In the genomic region with DNA sequence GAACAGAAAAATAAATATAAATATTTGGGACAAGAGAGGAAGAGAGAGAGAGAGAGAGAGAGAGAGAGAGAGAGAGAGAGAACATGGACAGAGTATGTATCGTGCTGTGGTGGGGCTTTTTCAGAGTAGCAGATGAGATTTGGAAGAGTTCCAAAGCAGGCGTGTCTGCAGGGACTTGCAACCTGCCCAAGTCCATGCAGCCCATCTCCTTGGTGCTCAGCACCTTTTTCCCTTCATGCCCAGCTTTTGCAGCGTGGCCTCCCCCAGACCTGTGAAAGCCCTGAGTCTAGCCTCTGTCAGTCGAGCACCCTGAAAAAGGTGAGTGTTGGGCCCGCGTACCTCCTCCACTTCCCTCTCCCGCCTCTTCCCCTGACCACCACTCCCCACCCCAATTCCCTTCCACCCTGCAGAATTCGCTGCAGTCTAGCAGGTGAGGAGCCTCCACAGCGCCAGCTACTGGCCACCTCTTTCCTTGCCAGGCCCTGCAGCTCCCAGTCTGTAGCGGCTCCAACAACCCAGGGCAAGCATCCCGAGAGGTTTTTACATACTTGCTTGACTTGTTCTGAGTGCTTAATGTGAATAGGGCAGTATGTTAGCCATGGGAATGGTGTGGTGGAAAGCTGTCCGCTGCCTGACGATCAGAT, we compare ENCODE assay signal across 8 mouse cellular contexts. TPM values are rescaled to one million over a fixed set of nuclear protein-coding genes. Genes with fewer than 3 reads are reported as not detected.
DNase-seq lines count a peak whose midpoint lies in the region; ATAC-seq and TF ChIP-seq lines count a peak whose summit lies in the region.

No protein-coding gene starts in this region.

- no peaks in the 10 kb centered on the region for H3K9me3 ChIP-seq in ES-Bruce4 (replicated peaks; ENCODE audit: control insufficient read depth, insufficient read depth, low read length, poor library complexity, severe bottlenecking)
- no peaks in the 10 kb centered on the region for H3K9me3 ChIP-seq in forebrain, embryonic 15.5 days
- H3K9me3 ChIP-seq in liver, embryonic 15.5 days (replicated peaks), result no peaks in the 10 kb centered on the region

- H3K4me2 ChIP-seq in forebrain, embryonic 15.5 days (replicated peaks), result 0 out of 2 replicates have a peak overlapping the region, but pooled peaks have one; percentile 6
- peak overlapping the region; percentile 79 for H3K4me2 ChIP-seq in liver, embryonic 15.5 days

- DNase-seq in B cell, adult 2 months, result peak; percentile 63 to 67
- DNase-seq in cerebellum, adult 2 months, result peak; percentile 60 to 71
- DNase-seq in kidney, adult 2 months, result peak; percentile 54
- DNase-seq in retina, adult 2 months (ENCODE audit: low read depth, low spot score), result peak; percentile 8
- DNase-seq in thymus, postnatal 4 days, result peak; percentile 81

- H3K36me3 ChIP-seq in ES-Bruce4 (ENCODE audit: control insufficient read depth, insufficient read depth, low read length, poor library complexity, severe bottlenecking), result peaks cover 11% of the 10 kb centered on the region
- peaks cover 16% of the 10 kb centered on the region for H3K36me3 ChIP-seq in forebrain, embryonic 15.5 days
- no peaks in the 10 kb centered on the region for H3K36me3 ChIP-seq in kidney, adult 2 months (ENCODE audit: control insufficient read depth, insufficient read depth, low read length)
- H3K36me3 ChIP-seq in liver, embryonic 15.5 days (replicated peaks), result peaks cover 18% of the 10 kb centered on the region

- H3K4me3 ChIP-seq in ES-Bruce4 (ENCODE audit: low read depth, low read length), result peak overlapping the region; percentile 44
- peak overlapping the region; percentile 33 for H3K4me3 ChIP-seq in cerebellum, adult 2 months (replicated peaks; ENCODE audit: insufficient read depth, low read depth, low read length)
- no peak overlapping the region for H3K4me3 ChIP-seq in forebrain, embryonic 15.5 days
- H3K4me3 ChIP-seq in kidney, adult 2 months (ENCODE audit: insufficient read depth, low read depth, low read length), result no peak overlapping the region
- no peak overlapping the region; the same call in 1 of the 2 replicates for H3K4me3 ChIP-seq in liver, embryonic 15.5 days (replicated peaks)

- H3K4me1 ChIP-seq in ES-Bruce4 (ENCODE audit: control insufficient read depth, insufficient read depth, low read length), result peaks cover 5% of the 10 kb centered on the region
- peaks cover 3% of the 10 kb centered on the region; the same call in 1 of the 2 replicates for H3K4me1 ChIP-seq in cerebellum, adult 2 months (ENCODE audit: control insufficient read depth, insufficient read depth, low read length)
- peaks cover 21% of the 10 kb centered on the region for H3K4me1 ChIP-seq in forebrain, embryonic 15.5 days
- no peaks in the 10 kb centered on the region for H3K4me1 ChIP-seq in kidney, adult 2 months (ENCODE audit: control insufficient read depth, insufficient read depth, low read length)
- H3K4me1 ChIP-seq in liver, embryonic 15.5 days (replicated peaks), result peaks cover 35% of the 10 kb centered on the region

- 12% methylated on average over 13 of the region's 13 CpGs for WGBS in cerebellum, adult 2 months
- WGBS in forebrain, embryonic 15.5 days, result 17% methylated on average over 13 of the region's 13 CpGs
- 13% methylated on average over 13 of the region's 13 CpGs for WGBS in kidney, adult 2 months
- WGBS in liver, embryonic 15.5 days (ENCODE audit: insufficient replicate concordance), result 20% methylated on average over 13 of the region's 13 CpGs

- peak; percentile 57; the same call in 1 of the 2 replicates for ATAC-seq in forebrain, embryonic 15.5 days (replicated peaks)
- 0 out of 2 replicates have a peak, but pooled peaks have one; percentile 35 for ATAC-seq in liver, embryonic 15.5 days (ENCODE audit: insufficient read depth)

- TF ChIP-seq EP300 in ES-Bruce4 (IDR thresholded peaks at IDR 0.05; ENCODE audit: insufficient read depth, low read depth, low read length), result no peak

- H3K27ac ChIP-seq in ES-Bruce4 (ENCODE audit: insufficient read depth, low read length), result peak overlapping the region; percentile 12; the same call in 1 of the 2 replicates
- no peak overlapping the region for H3K27ac ChIP-seq in cerebellum, adult 2 months (ENCODE audit: insufficient read depth, low read length)
- H3K27ac ChIP-seq in forebrain, embryonic 15.5 days (replicated peaks), result no peak overlapping the region
- H3K27ac ChIP-seq in kidney, adult 2 months (ENCODE audit: insufficient read depth, low read depth, low read length), result no peak overlapping the region
- no peak overlapping the region for H3K27ac ChIP-seq in liver, embryonic 15.5 days (replicated peaks)

- no peak for TF ChIP-seq POLR2A in ES-Bruce4 (IDR thresholded peaks at IDR 0.05; ENCODE audit: insufficient read depth, low read length)
- no peak for TF ChIP-seq POLR2A in cerebellum, adult 2 months (IDR thresholded peaks at IDR 0.05; ENCODE audit: borderline replicate concordance, insufficient read depth, low read length)
- TF ChIP-seq POLR2A in kidney, adult 2 months (IDR thresholded peaks at IDR 0.05; ENCODE audit: low read depth, low read length), result no peak

- TF ChIP-seq CTCF in ES-Bruce4 (IDR thresholded peaks at IDR 0.05; ENCODE audit: low read depth, low read length), result peak; percentile 96
- peak; percentile 79 for TF ChIP-seq CTCF in cerebellum, adult 2 months (IDR thresholded peaks at IDR 0.05; ENCODE audit: borderline replicate concordance, insufficient read depth, low read depth, low read length)
- TF ChIP-seq CTCF in kidney, adult 2 months (conservative IDR thresholded peaks at IDR 0.05; ENCODE audit: insufficient read depth, insufficient read length, low read depth, low read length), result peak; percentile 71

- peak overlapping the region; percentile 94; the same call in 1 of the 2 replicates for H3K9ac ChIP-seq in ES-Bruce4 (ENCODE audit: low read depth, poor library complexity, severe bottlenecking)
- no peak overlapping the region for H3K9ac ChIP-seq in forebrain, embryonic 15.5 days (replicated peaks)
- H3K9ac ChIP-seq in liver, embryonic 15.5 days, result no peak overlapping the region

- H3K27me3 ChIP-seq in ES-Bruce4 (ENCODE audit: control insufficient read depth, insufficient read depth, low read length, poor library complexity, severe bottlenecking), result no peaks in the 10 kb centered on the region
- no peaks in the 10 kb centered on the region for H3K27me3 ChIP-seq in cerebellum, adult 2 months (ENCODE audit: control insufficient read depth, insufficient read depth, low read length)
- H3K27me3 ChIP-seq in forebrain, embryonic 15.5 days, result no peaks in the 10 kb centered on the region
- no peaks in the 10 kb centered on the region for H3K27me3 ChIP-seq in kidney, adult 2 months (replicated peaks; ENCODE audit: control insufficient read depth, insufficient read depth, low read length)
- H3K27me3 ChIP-seq in liver, embryonic 15.5 days, result no peaks in the 10 kb centered on the region

RNA-seq across cellular contexts. Expression of a gene that starts 1.1 kb away (rescaled TPM):
- 97.7 and 104 TPM in 2 replicates for polyA plus RNA-seq in ES-Bruce4 (2011; ENCODE audit: insufficient read depth, insufficient read length, low read depth, missing spikeins)
- polyA plus RNA-seq in cerebellum, adult 2 months (2012; rRNA removed), result 113 and 125 TPM in 2 replicates
- 30.6 and 32.7 TPM in 2 replicates for polyA plus RNA-seq in forebrain, embryonic 15.5 days (2015; fragmentation: Nextera tagmentation; extraction: Ambion mirVana)
- polyA plus RNA-seq in kidney, adult 2 months (2012; rRNA removed), result 53.0 and 53.8 TPM in 2 replicates
- polyA plus RNA-seq in liver, embryonic 15.5 days (2015; fragmentation: Nextera tagmentation; extraction: Ambion mirVana), result 14.0 and 14.3 TPM in 2 replicates

RNA-seq across cellular contexts. Expression of a gene that starts 28.2 kb away (rescaled TPM):
- 1.6 and 2.7 TPM in 2 replicates for polyA plus RNA-seq in ES-Bruce4 (2011; ENCODE audit: insufficient read depth, insufficient read length, low read depth, missing spikeins)
- 112 and 123 TPM in 2 replicates for polyA plus RNA-seq in cerebellum, adult 2 months (2012; rRNA removed)
- polyA plus RNA-seq in forebrain, embryonic 15.5 days (2015; fragmentation: Nextera tagmentation; extraction: Ambion mirVana), result 6.6 and 8.3 TPM in 2 replicates
- polyA plus RNA-seq in kidney, adult 2 months (2012; rRNA removed), result 0.42 and 1.0 TPM in 2 replicates
- 2.0 and 2.5 TPM in 2 replicates for polyA plus RNA-seq in liver, embryonic 15.5 days (2015; fragmentation: Nextera tagmentation; extraction: Ambion mirVana)

RNA-seq across cellular contexts. Expression of a gene that starts 35.0 kb away (rescaled TPM):
- 2.0 and 2.8 TPM in 2 replicates for polyA plus RNA-seq in ES-Bruce4 (2011; ENCODE audit: insufficient read depth, insufficient read length, low read depth, missing spikeins)
- polyA plus RNA-seq in cerebellum, adult 2 months (2012; rRNA removed), result 40.8 and 46.2 TPM in 2 replicates
- 29.3 and 32.0 TPM in 2 replicates for polyA plus RNA-seq in forebrain, embryonic 15.5 days (2015; fragmentation: Nextera tagmentation; extraction: Ambion mirVana)
- polyA plus RNA-seq in kidney, adult 2 months (2012; rRNA removed), result 8.1 and 9.1 TPM in 2 replicates
- polyA plus RNA-seq in liver, embryonic 15.5 days (2015; fragmentation: Nextera tagmentation; extraction: Ambion mirVana), result 1.9 and 2.4 TPM in 2 replicates

RNA-seq across cellular contexts. Expression of a gene that starts 56.4 kb away (rescaled TPM):
- polyA plus RNA-seq in ES-Bruce4 (2011; ENCODE audit: insufficient read depth, insufficient read length, low read depth, missing spikeins), result 0.25 TPM in 1 of 2 replicates, not detected in the other
- polyA plus RNA-seq in cerebellum, adult 2 months (2012; rRNA removed), result 4.8 and 6.5 TPM in 2 replicates
- polyA plus RNA-seq in forebrain, embryonic 15.5 days (2015; fragmentation: Nextera tagmentation; extraction: Ambion mirVana), result 1.1 and 1.9 TPM in 2 replicates
- 0.86 and 1.1 TPM in 2 replicates for polyA plus RNA-seq in kidney, adult 2 months (2012; rRNA removed)
- polyA plus RNA-seq in liver, embryonic 15.5 days (2015; fragmentation: Nextera tagmentation; extraction: Ambion mirVana), result 0.09 and 0.14 TPM in 2 replicates

RNA-seq across cellular contexts. Expression of a gene that starts 57.0 kb away (rescaled TPM):
- 1.6 and 1.8 TPM in 2 replicates for polyA plus RNA-seq in ES-Bruce4 (2011; ENCODE audit: insufficient read depth, insufficient read length, low read depth, missing spikeins)
- 0.36 and 0.89 TPM in 2 replicates for polyA plus RNA-seq in cerebellum, adult 2 months (2012; rRNA removed)
- 0.33 and 0.89 TPM in 2 replicates for polyA plus RNA-seq in forebrain, embryonic 15.5 days (2015; fragmentation: Nextera tagmentation; extraction: Ambion mirVana)
- 0.05 and 0.11 TPM in 2 replicates for polyA plus RNA-seq in kidney, adult 2 months (2012; rRNA removed)
- not detected in 2 replicates for polyA plus RNA-seq in liver, embryonic 15.5 days (2015; fragmentation: Nextera tagmentation; extraction: Ambion mirVana)

Comparison
In these comparisons a context has a peak if more than half of its experiments do, and no peak if none do; other contexts are left out.
1. DNase-seq: peak in every context shown above with its lines; median percentile 81 in thymus, postnatal 4 days; 66 in cerebellum, adult 2 months; 65 in B cell, adult 2 months; 54 in kidney, adult 2 months; 8 in retina, adult 2 months.
2. H3K4me3 ChIP-seq: peak in ES-Bruce4 (single experiment) and cerebellum, adult 2 months (single experiment); none in forebrain, embryonic 15.5 days (single experiment), kidney, adult 2 months (single experiment) and liver, embryonic 15.5 days (single experiment).
3. RNA of a gene that starts 28.2 kb away (polyA plus RNA-seq): 112 to 123 TPM in cerebellum, adult 2 months; 6.6 to 8.3 TPM in forebrain, embryonic 15.5 days, 1.6 to 2.7 TPM in ES-Bruce4, 2.0 to 2.5 TPM in liver, embryonic 15.5 days and 0.42 to 1.0 TPM in kidney, adult 2 months; every median in the first group is over 10 times any median in the second.
4. Peak in every context shown above with its lines, with median percentiles within 50 percentile points of each other: CTCF ChIP-seq.